In genomic region chr16:17803675-17804448, GRCm38 (mm10) we compare ENCODE assay signal across 8 mouse cellular contexts. TPM values are rescaled to one million over a fixed set of nuclear protein-coding genes. Genes with fewer than 3 reads are reported as not detected.
DNase-seq lines count a peak whose midpoint lies in the region; ATAC-seq and TF ChIP-seq lines count a peak whose summit lies in the region.

No protein-coding gene starts in this region.

- H3K36me3 ChIP-seq in heart, postnatal 0 days (replicated peaks; ENCODE audit: control insufficient read depth, insufficient read depth, low read length): no peaks in the 10 kb centered on the region
- no peaks in the 10 kb centered on the region for H3K36me3 ChIP-seq in hindbrain, embryonic 14.5 days (replicated peaks; ENCODE audit: control insufficient read depth, insufficient read depth)
- H3K36me3 ChIP-seq in midbrain, embryonic 15.5 days (replicated peaks): no peaks in the 10 kb centered on the region

- no peak for TF ChIP-seq EP300 in heart, postnatal 0 days (IDR thresholded peaks at IDR 0.05; ENCODE audit: low read depth)

- no peak for ATAC-seq in heart, postnatal 0 days (ENCODE audit: insufficient read depth, low read depth)
- ATAC-seq in hindbrain, embryonic 14.5 days (ENCODE audit: low FRiP score): no peak
- no peak for ATAC-seq in midbrain, embryonic 15.5 days (replicated peaks)

- peak overlapping the region; percentile 34 for H3K4me3 ChIP-seq in heart, postnatal 0 days (ENCODE audit: low read depth, low read length)
- H3K4me3 ChIP-seq in bone marrow macrophage, adult 2 months (ENCODE audit: insufficient read depth, low read length): peak overlapping the region; percentile 55
- peak overlapping the region; percentile 33 for H3K4me3 ChIP-seq in hindbrain, embryonic 14.5 days (replicated peaks; ENCODE audit: low read length)
- peak overlapping the region; percentile 40 for H3K4me3 ChIP-seq in midbrain, embryonic 15.5 days

- no peaks in the 10 kb centered on the region for H3K9me3 ChIP-seq in heart, postnatal 0 days (replicated peaks; ENCODE audit: control insufficient read depth, low read length)
- H3K9me3 ChIP-seq in hindbrain, embryonic 14.5 days (ENCODE audit: control insufficient read depth, low read length): no peaks in the 10 kb centered on the region
- no peaks in the 10 kb centered on the region for H3K9me3 ChIP-seq in midbrain, embryonic 15.5 days

- WGBS in heart, postnatal 0 days: 38% methylated on average over 33 of the region's 33 CpGs
- 8% methylated on average over 33 of the region's 33 CpGs for WGBS in hindbrain, embryonic 14.5 days
- 8% methylated on average over 33 of the region's 33 CpGs for WGBS in midbrain, embryonic 15.5 days

- H3K4me1 ChIP-seq in heart, postnatal 0 days (ENCODE audit: control insufficient read depth, insufficient read depth): peaks cover 17% of the 10 kb centered on the region
- peaks cover 7% of the 10 kb centered on the region for H3K4me1 ChIP-seq in bone marrow macrophage, adult 2 months (ENCODE audit: control insufficient read depth, insufficient read depth, low read length)
- peaks cover 37% of the 10 kb centered on the region for H3K4me1 ChIP-seq in hindbrain, embryonic 14.5 days (replicated peaks; ENCODE audit: control insufficient read depth, insufficient read depth, low read length)
- peaks cover 47% of the 10 kb centered on the region for H3K4me1 ChIP-seq in midbrain, embryonic 15.5 days

- TF ChIP-seq CTCF in heart, postnatal 0 days (IDR thresholded peaks at IDR 0.05; ENCODE audit: low read depth): no peak
- no peak for TF ChIP-seq CTCF in bone marrow macrophage, adult 2 months (IDR thresholded peaks at IDR 0.05; ENCODE audit: low read depth, low read length)

- no peak overlapping the region for H3K9ac ChIP-seq in heart, postnatal 0 days (replicated peaks; ENCODE audit: low read depth, low read length)
- 0 out of 2 replicates have a peak overlapping the region, but pooled peaks have one; percentile 2 for H3K9ac ChIP-seq in hindbrain, embryonic 14.5 days
- no peak overlapping the region for H3K9ac ChIP-seq in midbrain, embryonic 15.5 days

- no peak for TF ChIP-seq POLR2A in bone marrow macrophage, adult 2 months (IDR thresholded peaks at IDR 0.05; ENCODE audit: borderline replicate concordance, low read depth, low read length)

- no peak overlapping the region for H3K27ac ChIP-seq in heart, postnatal 0 days (ENCODE audit: low read depth)
- no peak overlapping the region for H3K27ac ChIP-seq in bone marrow macrophage, adult 2 months (ENCODE audit: insufficient read depth, low read depth, low read length)
- H3K27ac ChIP-seq in hindbrain, embryonic 14.5 days: no peak overlapping the region
- H3K27ac ChIP-seq in midbrain, embryonic 15.5 days: no peak overlapping the region

- no peak for DNase-seq in heart, postnatal 0 days (ENCODE audit: low spot score)
- DNase-seq in heart, adult 11 months: no peak
- no peak for DNase-seq in hindbrain, embryonic 14.5 days (ENCODE audit: low spot score)
- DNase-seq in urinary bladder, postnatal 4 days (ENCODE audit: low spot score in 2 of 2): no peak
- DNase-seq in thymus, postnatal 10 days (ENCODE audit: low spot score in 2 of 2): no peak
- no peak for DNase-seq in right cerebral cortex, postnatal 25 days

- H3K4me2 ChIP-seq in heart, postnatal 0 days (ENCODE audit: low read depth, low read length): peak overlapping the region; percentile 52
- peak overlapping the region; percentile 64 for H3K4me2 ChIP-seq in hindbrain, embryonic 14.5 days (replicated peaks)
- H3K4me2 ChIP-seq in midbrain, embryonic 15.5 days: peak overlapping the region; percentile 80

- peaks cover 81% of the 10 kb centered on the region for H3K27me3 ChIP-seq in heart, postnatal 0 days (ENCODE audit: control insufficient read depth, insufficient read depth, low read length)
- peaks cover 78% of the 10 kb centered on the region for H3K27me3 ChIP-seq in hindbrain, embryonic 14.5 days (ENCODE audit: control insufficient read depth, insufficient read depth, low read length)
- H3K27me3 ChIP-seq in midbrain, embryonic 15.5 days (replicated peaks): peaks cover 74% of the 10 kb centered on the region

RNA-seq across cellular contexts. Expression of gene Scarf2, which starts 6.8 kb away (rescaled TPM):
- 19.3 and 25.4 TPM in 2 replicates for total RNA-seq in heart, postnatal 0 days (2014; rRNA removed; ENCODE audit: low replicate concordance)
- 2.6 and 2.8 TPM in 2 replicates for polyA plus RNA-seq in heart, postnatal 0 days (2015; fragmentation: Nextera tagmentation; extraction: Ambion mirVana)
- 0.86 and 1.7 TPM in 2 replicates for polyA plus RNA-seq in bone marrow macrophage, adult 2 months (2012; ENCODE audit: insufficient read depth, insufficient read length, missing spikeins)
- polyA plus RNA-seq in hindbrain, embryonic 14.5 days (2014; fragmentation: Nextera tagmentation; extraction: Ambion mirVana): 2.9 and 3.4 TPM in 2 replicates
- polyA plus RNA-seq in midbrain, embryonic 15.5 days (2015; fragmentation: Nextera tagmentation; extraction: Ambion mirVana): 1.7 and 2.6 TPM in 2 replicates

RNA-seq across cellular contexts. Expression of gene B830017H08Rik, which starts 29.1 kb away (rescaled TPM):
- total RNA-seq in heart, postnatal 0 days (2014; rRNA removed; ENCODE audit: low replicate concordance): not detected in 2 replicates
- polyA plus RNA-seq in heart, postnatal 0 days (2015; fragmentation: Nextera tagmentation; extraction: Ambion mirVana): not detected in 2 replicates
- not detected in 2 replicates for polyA plus RNA-seq in bone marrow macrophage, adult 2 months (2012; ENCODE audit: insufficient read depth, insufficient read length, missing spikeins)
- polyA plus RNA-seq in hindbrain, embryonic 14.5 days (2014; fragmentation: Nextera tagmentation; extraction: Ambion mirVana): 6.0 and 6.1 TPM in 2 replicates
- polyA plus RNA-seq in midbrain, embryonic 15.5 days (2015; fragmentation: Nextera tagmentation; extraction: Ambion mirVana): 3.5 and 4.9 TPM in 2 replicates

RNA-seq across cellular contexts. Expression of gene Car15, which starts 34.3 kb away (rescaled TPM):
- 0.27 and 1.1 TPM in 2 replicates for total RNA-seq in heart, postnatal 0 days (2014; rRNA removed; ENCODE audit: low replicate concordance)
- 0.25 and 0.44 TPM in 2 replicates for polyA plus RNA-seq in heart, postnatal 0 days (2015; fragmentation: Nextera tagmentation; extraction: Ambion mirVana)
- 1.3 and 1.6 TPM in 2 replicates for polyA plus RNA-seq in bone marrow macrophage, adult 2 months (2012; ENCODE audit: insufficient read depth, insufficient read length, missing spikeins)
- polyA plus RNA-seq in hindbrain, embryonic 14.5 days (2014; fragmentation: Nextera tagmentation; extraction: Ambion mirVana): 2.5 and 3.4 TPM in 2 replicates
- polyA plus RNA-seq in midbrain, embryonic 15.5 days (2015; fragmentation: Nextera tagmentation; extraction: Ambion mirVana): 3.9 and 5.2 TPM in 2 replicates

RNA-seq across cellular contexts. Expression of gene Klhl22, which starts 44.4 kb away (rescaled TPM):
- 42.0 and 47.4 TPM in 2 replicates for total RNA-seq in heart, postnatal 0 days (2014; rRNA removed; ENCODE audit: low replicate concordance)
- 21.7 and 23.0 TPM in 2 replicates for polyA plus RNA-seq in heart, postnatal 0 days (2015; fragmentation: Nextera tagmentation; extraction: Ambion mirVana)
- 9.3 and 12.4 TPM in 2 replicates for polyA plus RNA-seq in bone marrow macrophage, adult 2 months (2012; ENCODE audit: insufficient read depth, insufficient read length, missing spikeins)
- 82.1 and 96.0 TPM in 2 replicates for polyA plus RNA-seq in hindbrain, embryonic 14.5 days (2014; fragmentation: Nextera tagmentation; extraction: Ambion mirVana)
- polyA plus RNA-seq in midbrain, embryonic 15.5 days (2015; fragmentation: Nextera tagmentation; extraction: Ambion mirVana): 93.2 and 93.4 TPM in 2 replicates
